ENCODE assay signal across 11 mouse cellular contexts in genomic region chr8:92113901-92114300, GRCm38 (mm10).
A peak's percentile ranks its signal among the peaks of the same experiment; 100 is the strongest.
DNase-seq lines count a peak whose midpoint lies in the region; ATAC-seq and TF ChIP-seq lines count a peak whose summit lies in the region.
"Had no signal": no experiment of that assay in that cellular context is flagged by ENCODE, and none has a peak within 500 bp of the region (broad histone marks: within the 10 kb centered on the region; RNA-seq: fewer than 3 reads in every experiment).

No protein-coding gene starts in this region.

- peak; percentile 63 for DNase-seq in kidney, postnatal 0 days (ENCODE audit: low spot score)
- no peak for DNase-seq in kidney, adult 11 months
- peak; percentile 76 for DNase-seq in embryo, embryonic 10 days (ENCODE audit: low spot score)
- peak; percentile 26 for DNase-seq in embryonic facial prominence, embryonic 14.5 days (ENCODE audit: low spot score)
- DNase-seq in MN1 (ENCODE audit: low spot score), result no peak
- DNase-seq in urinary bladder, adult 18-20 months (ENCODE audit: low spot score in 2 of 2), result no peak
- DNase-seq in right cerebral cortex, postnatal 25 days, result no peak
- DNase-seq: cerebellum, adult 18-20 months had no signal

- peaks cover 5% of the 10 kb centered on the region; the same call in 1 of the 2 replicates for H3K4me1 ChIP-seq in kidney, postnatal 0 days (replicated peaks; ENCODE audit: insufficient read depth, low read length)
- H3K4me1 ChIP-seq in embryonic facial prominence, embryonic 14.5 days (ENCODE audit: control insufficient read depth, insufficient read depth, low read length), result peaks cover 17% of the 10 kb centered on the region
- H3K4me1 ChIP-seq in limb, embryonic 15.5 days, result peaks cover 11% of the 10 kb centered on the region

- ATAC-seq in kidney, postnatal 0 days (replicated peaks; ENCODE audit: low FRiP score, low read depth), result no peak
- no peak for ATAC-seq in embryonic facial prominence, embryonic 14.5 days (ENCODE audit: low read depth)
- no peak for ATAC-seq in limb, embryonic 15.5 days (ENCODE audit: insufficient number of reproducible peaks, low FRiP score, low TSS enrichment, low read depth)
- ATAC-seq: activated CD4-positive, CD25-positive, alpha-beta regulatory T cell, adult 4 months had no signal

- H3K27me3 ChIP-seq in kidney, postnatal 0 days (ENCODE audit: insufficient read depth, low read length), result no peaks in the 10 kb centered on the region
- H3K27me3 ChIP-seq in embryonic facial prominence, embryonic 14.5 days (replicated peaks; ENCODE audit: control insufficient read depth, insufficient read depth, low read length), result no peaks in the 10 kb centered on the region
- H3K27me3 ChIP-seq in limb, embryonic 15.5 days, result peaks cover 26% of the 10 kb centered on the region; the same call in 1 of the 2 replicates

- H3K36me3 ChIP-seq in kidney, postnatal 0 days (ENCODE audit: insufficient read depth, low read length), result no peaks in the 10 kb centered on the region
- H3K36me3 ChIP-seq in embryonic facial prominence, embryonic 14.5 days (ENCODE audit: control insufficient read depth, insufficient read depth, low read length), result no peaks in the 10 kb centered on the region
- H3K36me3 ChIP-seq in limb, embryonic 15.5 days, result no peaks in the 10 kb centered on the region

- peak overlapping the region; percentile 21 for H3K4me2 ChIP-seq in kidney, postnatal 0 days (ENCODE audit: low read length)
- H3K4me2 ChIP-seq in embryonic facial prominence, embryonic 14.5 days (ENCODE audit: low read depth, low read length), result peak overlapping the region; percentile 43
- H3K4me2 ChIP-seq in limb, embryonic 15.5 days, result peak overlapping the region; percentile 25; the same call in 1 of the 2 replicates

- H3K27ac ChIP-seq in kidney, postnatal 0 days, result no peak overlapping the region
- H3K27ac ChIP-seq in embryonic facial prominence, embryonic 14.5 days (replicated peaks; ENCODE audit: low read depth, low read length), result no peak overlapping the region
- no peak overlapping the region for H3K27ac ChIP-seq in limb, embryonic 15.5 days
- H3K27ac ChIP-seq: macrophage had no signal

- no peak overlapping the region for H3K4me3 ChIP-seq in kidney, postnatal 0 days (replicated peaks; ENCODE audit: low read depth, low read length)
- H3K4me3 ChIP-seq in embryonic facial prominence, embryonic 14.5 days (ENCODE audit: low read depth, low read length), result 0 out of 2 replicates have a peak overlapping the region, but pooled peaks have one; percentile 5
- no peak overlapping the region for H3K4me3 ChIP-seq in limb, embryonic 15.5 days

- TF ChIP-seq CTCF in kidney, postnatal 0 days (IDR thresholded peaks at IDR 0.05; ENCODE audit: low read depth), result no peak

- H3K9me3 ChIP-seq in kidney, postnatal 0 days (replicated peaks; ENCODE audit: low read length), result no peaks in the 10 kb centered on the region
- H3K9me3 ChIP-seq in embryonic facial prominence, embryonic 14.5 days (ENCODE audit: control insufficient read depth, low read length), result no peaks in the 10 kb centered on the region
- H3K9me3 ChIP-seq in limb, embryonic 15.5 days, result no peaks in the 10 kb centered on the region

- no peak overlapping the region for H3K9ac ChIP-seq in kidney, postnatal 0 days (ENCODE audit: low read depth, low read length)
- 0 out of 2 replicates have a peak overlapping the region, but pooled peaks have one; percentile 14 for H3K9ac ChIP-seq in embryonic facial prominence, embryonic 14.5 days (ENCODE audit: low read depth, low read length)
- no peak overlapping the region for H3K9ac ChIP-seq in limb, embryonic 15.5 days

- 10% methylated on average over 9 of the region's 9 CpGs for WGBS in kidney, postnatal 0 days
- 12% methylated on average over 9 of the region's 9 CpGs for WGBS in embryonic facial prominence, embryonic 14.5 days
- WGBS in limb, embryonic 15.5 days, result 8% methylated on average over 9 of the region's 9 CpGs

Comparison
In these comparisons a context has a peak if more than half of its experiments do, and no peak if none do; other contexts are left out.
1. DNase-seq: peak in kidney, postnatal 0 days (single experiment), embryo, embryonic 10 days (single experiment) and embryonic facial prominence, embryonic 14.5 days (single experiment); none in kidney, adult 11 months (single experiment), MN1 (single experiment), urinary bladder, adult 18-20 months (0 of 2) and right cerebral cortex, postnatal 25 days (single experiment).
2. Peak in every context shown above with its lines, with median percentiles within 50 percentile points of each other: H3K4me2 ChIP-seq.